Mouse (Mus musculus) gastrocnemius, adult 18-20 months (tissue): ENCODE measurements around the gene Pla2g7. TPM values are rescaled to one million over a fixed set of nuclear protein-coding genes. Genes with fewer than 3 reads are reported as not detected.

Experiments used
- DNase-seq: peaks from one replicate; pipeline ENCODE4 v3.0.0; 2021; ENCODE audit warnings: low spot score
- total RNA-seq, 2 experiments: library from RNA; stranded (reverse); gene quantifications; 2 replicates each; pipeline ENCODE4 v1.2.3; 2021

Pla2g7 gene
- total RNA-seq, 2 experiments from 2014 or later, result 46.2 to 70.1 TPM

- DNase-seq, result no peak
These were observed 76.5 kb downstream of the Pla2g7 start for GRCm38 (mm10) chr17:43644375-43644774.

GRCm38 (mm10) chr17:43645136-43645535, 77.2 kb downstream of the Pla2g7 start:
- DNase-seq, result no peak

- DNase-seq, result no peak
These were observed 79.0 kb downstream of the Pla2g7 start for GRCm38 (mm10) chr17:43646925-43647324.

GRCm38 (mm10) chr17:43649641-43650436, 81.9 kb downstream of the Pla2g7 start:
- DNase-seq, result no peak

- DNase-seq, result no peak
These were observed 83.6 kb downstream of the Pla2g7 start for GRCm38 (mm10) chr17:43651314-43652046.

Other genes starting within 250 kb of the Pla2g7 start
- gene Adgrf5, start 207.6 kb upstream of the Pla2g7 start, total RNA-seq, result 10 to 100 TPM; 58.1 to 66.3 TPM
- under 1 TPM in 1 of 2 experiments, not detected in 1; 0.18 TPM for gene Mep1a, start 65.3 kb upstream of the Pla2g7 start, total RNA-seq
- not detected for gene Ankrd66, start 24.5 kb upstream of the Pla2g7 start, total RNA-seq
- under 1 TPM in 1 of 2 experiments, not detected in 1; 0.02 TPM for gene Tdrd6, start 62.2 kb downstream of the Pla2g7 start, total RNA-seq
- gene Slc25a27, start 99.1 kb downstream of the Pla2g7 start, total RNA-seq, result 1 to 10 TPM; 4.8 to 5.6 TPM
- 1 to 10 TPM; 3.1 to 3.8 TPM for gene Cyp39a1, start 99.3 kb downstream of the Pla2g7 start, total RNA-seq
- gene Rcan2, start 233.3 kb downstream of the Pla2g7 start, total RNA-seq, result 10 to 100 TPM; 51.9 to 60.3 TPM